Mouse (Mus musculus) 416B (cell line): ENCODE results near the gene Ccdc30.

Source experiments
- DNase-seq: peaks from one replicate; pipeline ENCODE4 v3.0.0; 2011; ENCODE audit warnings: low read depth

Gene Ccdc30

GRCm38 (mm10) chr4:119417270-119417669 is 1.9 kb upstream of the Ccdc30 start:
- no peak for DNase-seq

- no peak for DNase-seq
Observed at GRCm38 (mm10) chr4:119412791-119413190, 2.5 kb downstream of the Ccdc30 start.

- DNase-seq = no peak
Observed at GRCm38 (mm10) chr4:119411877-119412650, 3.3 kb downstream of the Ccdc30 start.

GRCm38 (mm10) chr4:119403431-119403830 is 11.9 kb downstream of the Ccdc30 start:
- DNase-seq = no peak

- no peak for DNase-seq
Observed at GRCm38 (mm10) chr4:119400896-119401295, 14.4 kb downstream of the Ccdc30 start.

- DNase-seq = no peak
Observed at GRCm38 (mm10) chr4:119398751-119399150, 16.6 kb downstream of the Ccdc30 start.

- peak; percentile 59 for DNase-seq
Observed at GRCm38 (mm10) chr4:119390369-119390768, 25.0 kb downstream of the Ccdc30 start.

- DNase-seq = no peak
Observed at GRCm38 (mm10) chr4:119389184-119389583, 26.1 kb downstream of the Ccdc30 start.

- peak; percentile 35 for DNase-seq
Observed at GRCm38 (mm10) chr4:119381471-119382190, 33.7 kb downstream of the Ccdc30 start.

GRCm38 (mm10) chr4:119369460-119369859 is 45.9 kb downstream of the Ccdc30 start:
- no peak for DNase-seq

- no peak for DNase-seq
Observed at GRCm38 (mm10) chr4:119366758-119367526, 48.4 kb downstream of the Ccdc30 start.

GRCm38 (mm10) chr4:119362231-119362630 is 53.1 kb downstream of the Ccdc30 start:
- no peak for DNase-seq

GRCm38 (mm10) chr4:119359196-119359971 is 55.9 kb downstream of the Ccdc30 start:
- no peak for DNase-seq

GRCm38 (mm10) chr4:119345508-119345907 is 69.8 kb downstream of the Ccdc30 start:
- DNase-seq = no peak

- peak; percentile 56 for DNase-seq
Observed at GRCm38 (mm10) chr4:119338861-119339361, 76.4 kb downstream of the Ccdc30 start.

GRCm38 (mm10) chr4:119338422-119338821 is 76.9 kb downstream of the Ccdc30 start:
- DNase-seq = no peak

- no peak for DNase-seq
Observed at GRCm38 (mm10) chr4:119333487-119333886, 81.8 kb downstream of the Ccdc30 start.

- DNase-seq = peak; percentile 58
Observed at GRCm38 (mm10) chr4:119320896-119321550, 94.3 kb downstream of the Ccdc30 start.

- DNase-seq = peak; percentile 95
Observed at GRCm38 (mm10) chr4:119320131-119320830, 95.0 kb downstream of the Ccdc30 start, which contains the start of gene Ppih. Ppih (minus strand) TSS chr4:119320546.

- no peak for DNase-seq
Observed at GRCm38 (mm10) chr4:119313756-119314155, 101.6 kb downstream of the Ccdc30 start.
